Mouse (Mus musculus) cortical plate, adult 2 months (tissue): ENCODE data around the gene Per2.

ENCODE experiments used
- CTCF ChIP-seq: fragments of 200-500 bp; IDR thresholded peaks from 2 replicates; pipeline ENCODE4 v1.5.1; 2011; ENCODE audit warnings: mild to moderate bottlenecking, control low read depth, low read length; ENCODE audit not compliant: insufficient read depth; ENCODE audit errors: extremely low read depth
- POLR2A ChIP-seq: fragments of 200-500 bp; IDR thresholded peaks from 2 replicates; pipeline ENCODE4 v1.6.1; 2011; ENCODE audit warnings: mild to moderate bottlenecking, low read length, control low read depth; ENCODE audit not compliant: insufficient read depth; ENCODE audit errors: extremely low read depth

DNA sequence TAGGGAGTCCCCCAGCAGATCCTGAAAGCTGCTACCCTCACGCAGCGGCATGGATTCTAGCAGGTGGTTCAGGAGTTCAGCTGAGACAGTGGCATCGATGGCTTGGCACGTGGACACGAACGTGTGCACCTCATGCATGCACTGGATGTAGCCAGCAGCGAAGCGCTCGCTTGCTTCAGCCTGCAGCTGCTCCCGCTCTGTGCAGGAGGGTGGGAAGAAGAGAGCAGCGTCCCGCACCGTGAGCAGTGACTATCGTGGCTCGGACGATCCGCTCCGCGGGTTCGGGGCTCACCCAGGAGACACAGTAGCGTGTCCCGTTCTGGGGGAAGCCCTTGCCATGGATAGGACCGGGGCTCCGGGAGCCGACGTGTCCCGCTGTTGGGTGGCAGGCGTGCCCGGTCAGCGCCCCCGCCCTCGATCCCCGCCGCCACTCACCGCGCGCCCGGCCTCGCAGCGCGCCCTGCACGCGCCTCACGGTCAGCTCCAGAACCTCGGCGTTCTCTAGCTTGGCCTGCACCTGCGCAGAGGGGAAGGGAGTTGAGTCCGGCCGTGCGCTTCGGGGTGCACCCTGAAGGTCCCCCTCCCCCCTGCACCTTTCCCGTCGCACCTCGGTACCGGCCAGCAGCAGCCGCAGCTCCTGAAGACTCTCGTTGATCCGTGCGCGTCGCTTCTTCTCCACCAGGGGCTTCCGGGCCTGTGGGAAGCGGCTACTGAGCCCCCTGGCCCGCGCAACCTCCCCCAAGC is 46.7 kb downstream of the Per2 start:
- TF ChIP-seq POLR2A (no peak), CTCF (no peak)
